Mouse (Mus musculus) adrenal gland, postnatal 14 days (tissue): ENCODE measurements around the gene Crygn. TPM values are rescaled to one million over a fixed set of nuclear protein-coding genes. Genes with fewer than 3 reads are reported as not detected.

Source experiments
- DNase-seq: peaks from one replicate; pipeline ENCODE4 v3.0.0; 2021; ENCODE audit warnings: mixed read lengths
- total RNA-seq: library from RNA; stranded (reverse); gene quantifications from 2 replicates; pipeline ENCODE4 v1.2.3, GENCODE M21; 2021

Crygn gene
- total RNA-seq, 1 experiment from 2014 or later = 2.6 TPM

GRCm38 (mm10) chr5:24747533-24747932, 10.3 kb downstream of the Crygn start:
- DNase-seq = no peak

- DNase-seq = peak; percentile 45
These were observed 13.9 kb downstream of the Crygn start for GRCm38 (mm10) chr5:24743956-24744355.

GRCm38 (mm10) chr5:24741172-24741885, 16.5 kb downstream of the Crygn start:
- DNase-seq = no peak

- DNase-seq = peak; percentile 64
These were observed 18.6 kb downstream of the Crygn start for GRCm38 (mm10) chr5:24739141-24739753.

- no peak for DNase-seq
These were observed 19.3 kb downstream of the Crygn start for GRCm38 (mm10) chr5:24738517-24738916.

- no peak for DNase-seq
These were observed 20.2 kb downstream of the Crygn start for GRCm38 (mm10) chr5:24737595-24737994.

GRCm38 (mm10) chr5:24733771-24734426, 23.9 kb downstream of the Crygn start:
- no peak for DNase-seq

GRCm38 (mm10) chr5:24733134-24733533, 24.7 kb downstream of the Crygn start:
- no peak for DNase-seq

- DNase-seq = no peak
These were observed 26.8 kb downstream of the Crygn start for GRCm38 (mm10) chr5:24730986-24731385.

- no peak for DNase-seq
These were observed 27.3 kb downstream of the Crygn start, which contains the start of gene Wdr86 for GRCm38 (mm10) chr5:24730488-24730871. Wdr86 (minus strand) TSS chr5:24730727.

GRCm38 (mm10) chr5:24729797-24730487, 27.9 kb downstream of the Crygn start:
- no peak for DNase-seq

GRCm38 (mm10) chr5:24726901-24727836, 30.6 kb downstream of the Crygn start:
- no peak for DNase-seq

GRCm38 (mm10) chr5:24725897-24726296, 31.9 kb downstream of the Crygn start:
- DNase-seq = no peak

- DNase-seq = no peak
These were observed 33.0 kb downstream of the Crygn start for GRCm38 (mm10) chr5:24724805-24725204.

- DNase-seq = no peak
These were observed 33.6 kb downstream of the Crygn start for GRCm38 (mm10) chr5:24724270-24724634.

GRCm38 (mm10) chr5:24723527-24724269, 34.1 kb downstream of the Crygn start:
- DNase-seq = no peak

- no peak for DNase-seq
These were observed 38.0 kb downstream of the Crygn start for GRCm38 (mm10) chr5:24719852-24720251.

- no peak for DNase-seq
These were observed 39.7 kb downstream of the Crygn start for GRCm38 (mm10) chr5:24718076-24718475.

- no peak for DNase-seq
These were observed 43.8 kb downstream of the Crygn start for GRCm38 (mm10) chr5:24713987-24714386.

GRCm38 (mm10) chr5:24713199-24713598, 44.6 kb downstream of the Crygn start:
- peak; percentile 88 for DNase-seq

GRCm38 (mm10) chr5:24711615-24712014, 46.2 kb downstream of the Crygn start:
- DNase-seq = no peak
